Mouse (Mus musculus): ENCODE measurements around the gene Dxo.

Dxo gene

GRCm38 (mm10) chr17:34881683-34882310 is 45.0 kb downstream of the Dxo start, which contains the start of gene Gm20547:
TSS of gene Gm20547 (minus strand) at chr17:34882042.
- DNase-seq (ENCODE audit: low spot score): no peak

- DNase-seq (ENCODE audit: low spot score): no peak
These were observed 46.5 kb downstream of the Dxo start for GRCm38 (mm10) chr17:34883332-34883731.

- no peak for DNase-seq (ENCODE audit: low spot score)
These were observed 47.9 kb downstream of the Dxo start for GRCm38 (mm10) chr17:34884704-34885103.

GRCm38 (mm10) chr17:34885615-34886014 is 48.8 kb downstream of the Dxo start:
- DNase-seq (ENCODE audit: low spot score): no peak

GRCm38 (mm10) chr17:34887942-34888341 is 51.1 kb downstream of the Dxo start:
- DNase-seq (ENCODE audit: low spot score): no peak

All from layer of hippocampus, adult 11-12 months (tissue).